Mouse (Mus musculus) MEL (cell line): ENCODE data around the gene Snapc2. TPM values are rescaled to one million over a fixed set of nuclear protein-coding genes. Genes with fewer than 3 reads are reported as not detected.

Experiments used
- CHD2 ChIP-seq: IDR thresholded peaks from 2 replicates; pipeline ENCODE4 v1.6.1; 2011; ENCODE audit warnings: low read length, improper control_type of control experiment
- CTCF ChIP-seq, 3 experiments: IDR thresholded peaks in 2 of 3; conservative IDR thresholded peaks in 1 of 3; 2 replicates each; pipeline ENCODE4 v1.5.1; 2011 to 2012; ENCODE audit warnings: low read length in 3 of 3, low read depth in 2 of 3, mild to moderate bottlenecking in 2 of 3, improper control_type of control experiment in 1 of 3, inconsistent platforms in 1 of 3, mixed read lengths in 1 of 3, moderate library complexity in 1 of 3; ENCODE audit not compliant: control insufficient read depth in 1 of 3, insufficient read depth in 1 of 3, poor library complexity in 1 of 3, severe bottlenecking in 1 of 3
- ELF1 ChIP-seq: IDR thresholded peaks from 2 replicates; pipeline ENCODE4 v1.6.1; 2014; ENCODE audit warnings: low read depth, mild to moderate bottlenecking, inconsistent platforms, low read length, improper control_type of control experiment, moderate library complexity
- MAFK ChIP-seq: IDR thresholded peaks from 2 replicates; pipeline ENCODE4 v1.6.1; 2011; ENCODE audit warnings: low read depth, mild to moderate bottlenecking, low read length, improper control_type of control experiment, borderline replicate concordance
- MAX ChIP-seq: IDR thresholded peaks from 2 replicates; pipeline ENCODE4 v1.6.1; 2011; ENCODE audit warnings: low read length, improper control_type of control experiment
- MXI1 ChIP-seq: IDR thresholded peaks from 2 replicates; pipeline ENCODE4 v1.6.1; 2011; ENCODE audit warnings: mild to moderate bottlenecking, low read depth, low read length, improper control_type of control experiment
- RAD21 ChIP-seq: IDR thresholded peaks from 2 replicates; pipeline ENCODE4 v1.6.1; 2011; ENCODE audit warnings: mild to moderate bottlenecking, low read depth, low read length, improper control_type of control experiment
- ZC3H11A ChIP-seq: IDR thresholded peaks from 2 replicates; pipeline ENCODE4 v1.6.1; 2012; ENCODE audit warnings: low read depth, mild to moderate bottlenecking, inconsistent platforms, low read length, improper control_type of control experiment
- ZKSCAN1 ChIP-seq: IDR thresholded peaks from 2 replicates; pipeline ENCODE4 v1.6.1; 2012; ENCODE audit warnings: low read depth, mild to moderate bottlenecking, inconsistent platforms, low read length, improper control_type of control experiment, moderate library complexity
- ZMIZ1 ChIP-seq: IDR thresholded peaks from 2 replicates; pipeline ENCODE4 v1.6.1; 2012; ENCODE audit warnings: low read depth, mild to moderate bottlenecking, inconsistent platforms, low read length, improper control_type of control experiment, moderate library complexity
- polyA plus RNA-seq, 2 experiments: library from polyadenylated mRNA; stranded (reverse) in 1 of 2; unstranded in 1 of 2; fragments of >175 nt in 1 of 2; fragments of >200 nt in 1 of 2; gene quantifications; 2 replicates each; pipeline versions ENCODE4 v1.2.1 to v1.2.4; 2012; ENCODE audit warnings: low replicate concordance in 2 of 2, low read depth in 1 of 2; ENCODE audit not compliant: insufficient read length in 2 of 2, insufficient read depth in 1 of 2, missing spikeins in 1 of 2
- total RNA-seq: library from RNA; depleted of rRNA; stranded (reverse); fragments of 300-350 nt; gene quantifications from 2 replicates; pipeline ENCODE4 v1.2.3, GENCODE M21; 2012; rRNA removed

The Snapc2 gene
- total and polyA plus RNA-seq, 3 experiments = 24.2 to 46.2 TPM; not detected in 1

DNA sequence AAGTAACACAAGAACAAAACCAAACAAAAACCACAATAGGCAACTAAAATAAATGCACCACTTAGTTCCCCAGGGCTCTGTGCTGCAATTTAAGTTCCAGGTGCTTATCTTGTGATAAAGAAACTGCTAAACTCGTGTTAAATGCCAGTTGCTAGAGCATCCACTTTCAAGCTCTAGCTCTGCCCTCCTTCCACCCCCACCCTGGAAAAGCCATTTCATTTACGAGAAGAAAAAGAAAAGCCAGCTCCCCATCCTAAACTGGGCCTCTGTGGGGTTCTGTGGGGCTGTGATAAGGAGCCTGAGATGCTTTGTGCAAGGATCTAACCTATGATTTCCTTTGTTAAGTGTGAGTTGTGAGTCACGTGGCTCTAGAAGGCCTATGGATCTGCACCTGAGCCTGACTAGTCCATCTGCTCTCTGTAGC, 51.3 kb downstream of the Snapc2 start (continued):
- TF ChIP-seq RAD21 (no peak; the same call in 1 of the 2 replicates), CTCF (IDR thresholded peaks at IDR 0.05 in 2 of 3, conservative IDR thresholded peaks at IDR 0.05 in 1 of 3; ENCODE audit: control insufficient read depth in 1 of 3, insufficient read depth in 1 of 3, low read depth in 2 of 3, low read length in 3 of 3, poor library complexity in 1 of 3, severe bottlenecking in 1 of 3) (no peak), ZC3H11A (no peak), ZMIZ1 (0 out of 2 replicates have a peak, but pooled peaks have one; percentile 43), CHD2 (peak; percentile 19), MXI1 (peak; percentile 86), ELF1 (no peak), MAX (peak; percentile 94), MAFK (peak; percentile 48; the same call in 1 of the 2 replicates), ZKSCAN1 (peak; percentile 81)

Other genes starting within 250 kb of the Snapc2 start
- gene Cd209f, start 147.2 kb upstream of the Snapc2 start, total RNA-seq = not detected in 2 replicates
- gene Cd209f, start 147.2 kb upstream of the Snapc2 start, polyA plus RNA-seq = not detected
- not detected in 2 replicates for gene Cd209g, start 119.0 kb upstream of the Snapc2 start, total RNA-seq
- gene Cd209g, start 119.0 kb upstream of the Snapc2 start, polyA plus RNA-seq = not detected
- 3.2 and 4.5 TPM in 2 replicates for gene Evi5l, start 86.5 kb upstream of the Snapc2 start, total RNA-seq
- 10 to 100 TPM in 1 of 2 experiments, not detected in 1; 10.8 TPM for gene Evi5l, start 86.5 kb upstream of the Snapc2 start, polyA plus RNA-seq
- gene Prr36, start 35.6 kb upstream of the Snapc2 start, total RNA-seq = 0.03 and 0.08 TPM in 2 replicates
- under 1 TPM in 1 of 2 experiments, not detected in 1; 0.58 TPM for gene Prr36, start 35.6 kb upstream of the Snapc2 start, polyA plus RNA-seq
- 0.35 and 0.49 TPM in 2 replicates for gene Lrrc8e, start 26.3 kb upstream of the Snapc2 start, total RNA-seq
- gene Lrrc8e, start 26.3 kb upstream of the Snapc2 start, polyA plus RNA-seq = under 1 TPM in 1 of 2 experiments, not detected in 1; 0.36 TPM
- gene Map2k7, start 14.3 kb upstream of the Snapc2 start, total RNA-seq = 25.8 and 26.3 TPM in 2 replicates
- 100 to 1,000 TPM in 1 of 2 experiments, not detected in 1; 115 TPM for gene Map2k7, start 14.3 kb upstream of the Snapc2 start, polyA plus RNA-seq
- not detected in 2 replicates for gene Gm49320, start 14.2 kb upstream of the Snapc2 start, total RNA-seq
- 1 to 10 TPM in 1 of 2 experiments, not detected in 1; 2.0 TPM for gene Gm49320, start 14.2 kb upstream of the Snapc2 start, polyA plus RNA-seq
- 2.2 TPM in 2 replicates for gene Tgfbr3l, start 4.9 kb upstream of the Snapc2 start, total RNA-seq
- 10 to 100 TPM in 1 of 2 experiments, not detected in 1; 14.2 TPM for gene Tgfbr3l, start 4.9 kb upstream of the Snapc2 start, polyA plus RNA-seq
- 0.26 and 0.58 TPM in 2 replicates for gene Ctxn1, start 6.2 kb downstream of the Snapc2 start, total RNA-seq
- gene Ctxn1, start 6.2 kb downstream of the Snapc2 start, polyA plus RNA-seq = 1 to 10 TPM in 1 of 2 experiments, not detected in 1; 5.6 TPM
- 147 and 174 TPM in 2 replicates for gene Timm44, start 22.8 kb downstream of the Snapc2 start, total RNA-seq
- 100 to 1,000 TPM in 1 of 2 experiments, not detected in 1; 199 TPM for gene Timm44, start 22.8 kb downstream of the Snapc2 start, polyA plus RNA-seq
- gene Ccl25, start 72.1 kb downstream of the Snapc2 start, total RNA-seq = 25.0 and 32.2 TPM in 2 replicates
- gene Ccl25, start 72.1 kb downstream of the Snapc2 start, polyA plus RNA-seq = 10 to 100 TPM in 1 of 2 experiments, not detected in 1; 33.8 TPM
- 64.2 and 76.9 TPM in 2 replicates for gene Elavl1, start 72.3 kb downstream of the Snapc2 start, total RNA-seq
- gene Elavl1, start 72.3 kb downstream of the Snapc2 start, polyA plus RNA-seq = 10 to 100 TPM in 1 of 2 experiments, not detected in 1; 77.4 TPM
- gene Cers4, start 239.9 kb downstream of the Snapc2 start, total RNA-seq = 7.8 and 10.1 TPM in 2 replicates
- 1 to 10 TPM in 1 of 2 experiments, not detected in 1; 7.2 TPM for gene Cers4, start 239.9 kb downstream of the Snapc2 start, polyA plus RNA-seq